Mouse (Mus musculus): ENCODE data around the gene Mxi1. TPM values are rescaled to one million over a fixed set of nuclear protein-coding genes. Genes with fewer than 3 reads are reported as not detected.
"Not testable (repeated sequence)": the region's sequence is repeated elsewhere in the genome, so short reads cannot be mapped to it uniquely, and the experiment has no call there.

Gene Mxi1
- total RNA-seq, 2 experiments from 2014 or later, result 31.0 to 31.7 TPM

DNA sequence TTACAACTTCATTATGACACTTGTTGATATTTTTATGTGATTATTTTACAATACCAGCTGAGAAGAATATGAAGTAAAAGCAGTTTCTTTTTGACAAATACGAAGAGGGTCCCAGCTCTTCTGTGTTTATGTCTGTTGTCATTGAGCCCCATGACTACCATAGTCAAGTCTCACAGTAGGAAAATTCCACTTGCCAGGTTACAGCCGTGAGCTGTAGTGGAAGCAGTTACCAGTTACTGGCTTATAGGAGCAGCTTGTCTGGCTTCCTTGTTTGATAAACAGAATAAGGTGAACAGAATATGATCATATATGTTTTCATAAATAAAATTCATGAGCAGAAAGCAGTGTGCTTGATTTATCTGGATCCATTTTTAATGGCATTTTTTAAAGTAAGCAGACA lies 54.2 kb downstream of the Mxi1 start:
- no peak for DNase-seq

DNA sequence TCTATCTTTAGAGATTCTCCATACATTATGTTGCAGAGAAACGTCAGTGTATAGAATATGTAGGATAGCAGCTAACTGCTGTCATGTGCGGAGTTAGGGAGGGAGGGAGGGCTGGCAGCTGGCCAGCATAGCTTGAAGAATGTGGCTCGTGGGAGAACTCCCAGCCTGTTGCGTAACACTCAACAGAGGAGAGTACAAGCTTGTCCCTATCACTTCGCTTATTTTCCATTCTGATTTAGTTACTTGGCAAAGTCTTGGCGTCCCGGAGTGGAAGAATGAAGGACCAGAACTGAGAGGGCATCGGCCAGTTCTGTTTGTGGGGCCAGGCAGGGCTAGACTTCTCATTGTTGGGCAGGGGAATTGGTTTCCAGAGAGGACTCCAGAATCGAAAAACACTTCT lies 54.6 kb downstream of the Mxi1 start:
- DNase-seq, result peak; percentile 79

DNA sequence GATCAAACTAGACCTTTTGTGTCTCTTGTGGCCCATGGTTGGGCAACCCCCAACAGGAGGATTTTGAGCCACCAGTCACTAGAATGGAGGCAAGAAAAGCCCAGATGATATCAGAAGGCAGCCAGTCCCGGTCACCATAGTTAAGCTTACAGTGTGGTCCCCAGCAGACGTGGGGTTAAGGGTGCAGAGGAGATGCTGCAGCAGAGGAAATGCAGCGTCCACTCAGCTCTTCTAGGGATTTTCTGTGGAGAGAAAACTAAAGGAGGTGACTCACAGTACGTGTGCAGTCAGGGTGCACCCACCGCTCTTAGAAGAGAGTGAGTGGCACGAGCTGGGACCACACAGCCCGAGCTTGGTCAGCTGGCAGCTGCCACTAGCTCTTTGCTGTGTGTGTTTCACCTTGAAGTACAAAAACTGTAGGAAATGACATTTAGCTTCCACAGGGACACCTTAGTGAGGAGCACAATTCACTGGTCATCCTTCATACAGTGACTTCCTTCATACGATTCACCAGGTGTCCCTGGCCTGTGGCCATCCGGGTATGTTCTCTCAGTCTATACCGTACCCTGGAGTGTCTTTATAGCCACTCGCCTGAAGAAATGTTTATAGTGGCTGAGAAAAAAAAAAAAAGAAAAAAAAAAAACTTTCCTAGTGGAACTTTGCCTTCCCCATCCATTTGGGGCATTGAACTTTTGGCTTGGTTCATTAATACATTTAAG lies 55.9 kb downstream of the Mxi1 start:
- no peak for DNase-seq

DNA sequence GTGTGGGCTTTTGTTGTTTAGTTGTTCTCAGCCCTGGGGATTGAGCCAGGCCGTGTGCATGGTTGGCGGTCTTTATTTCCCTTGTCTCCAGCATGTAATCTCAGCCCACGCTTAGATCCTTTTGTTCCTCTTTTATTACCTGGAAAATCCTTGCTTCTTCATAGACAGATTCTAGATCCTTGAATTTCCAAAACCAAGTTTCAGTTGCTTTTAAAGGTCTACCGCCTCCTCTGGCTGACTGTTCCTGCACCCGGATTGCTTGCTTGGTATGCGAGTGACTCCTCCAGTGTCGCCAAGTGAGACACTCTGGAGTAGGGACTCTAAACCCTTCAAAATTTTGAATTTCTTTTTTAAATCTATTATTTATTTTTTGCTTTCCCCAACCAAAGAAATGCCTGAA lies 56.6 kb downstream of the Mxi1 start:
- no peak for DNase-seq

DNA sequence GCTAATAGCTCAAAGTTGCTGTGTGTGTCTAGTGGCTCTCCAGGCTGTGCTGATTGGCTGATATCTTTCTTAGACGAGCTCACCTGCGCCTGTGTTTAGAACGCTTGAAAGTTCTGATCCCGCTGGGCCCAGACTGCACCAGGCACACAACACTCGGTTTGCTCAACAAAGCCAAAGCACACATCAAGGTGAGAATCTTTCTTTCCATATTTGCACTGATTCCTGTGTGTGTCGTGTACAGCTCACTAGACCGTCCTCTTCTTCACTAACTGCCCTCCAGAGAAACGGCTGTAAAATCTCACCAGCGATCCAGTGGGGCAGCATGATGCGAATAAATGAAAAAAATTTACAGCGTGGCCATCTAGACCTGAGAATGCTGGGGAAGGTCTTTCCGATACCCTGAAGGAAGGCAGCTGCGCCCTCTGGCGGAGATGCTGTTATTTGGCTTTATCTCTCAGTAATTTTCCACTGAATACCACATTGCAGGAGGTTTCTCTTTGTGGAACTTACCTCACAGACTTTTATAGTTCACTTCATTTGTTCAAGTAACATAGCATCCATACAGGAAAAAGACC lies 59.2 kb downstream of the Mxi1 start:
- DNase-seq, result peak; percentile 89

DNA sequence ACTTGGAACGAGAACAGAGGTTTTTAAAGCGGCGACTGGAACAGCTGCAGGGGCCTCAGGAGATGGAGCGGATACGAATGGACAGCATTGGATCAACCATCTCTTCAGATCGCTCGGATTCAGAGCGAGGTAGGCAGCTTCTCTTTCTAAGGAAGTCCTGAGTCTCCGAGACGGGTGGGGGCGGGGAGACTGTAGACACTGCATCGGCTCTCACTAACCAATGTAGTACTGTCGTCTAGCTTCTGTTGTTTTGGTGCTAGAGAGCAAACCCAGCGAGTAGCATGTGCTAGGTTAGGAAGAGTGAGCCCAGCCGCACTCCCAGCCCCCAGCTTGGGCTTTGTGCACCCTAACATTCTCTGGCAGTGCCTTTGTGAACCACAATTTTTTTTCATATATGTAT lies 59.9 kb downstream of the Mxi1 start:
- DNase-seq, result no peak

DNA sequence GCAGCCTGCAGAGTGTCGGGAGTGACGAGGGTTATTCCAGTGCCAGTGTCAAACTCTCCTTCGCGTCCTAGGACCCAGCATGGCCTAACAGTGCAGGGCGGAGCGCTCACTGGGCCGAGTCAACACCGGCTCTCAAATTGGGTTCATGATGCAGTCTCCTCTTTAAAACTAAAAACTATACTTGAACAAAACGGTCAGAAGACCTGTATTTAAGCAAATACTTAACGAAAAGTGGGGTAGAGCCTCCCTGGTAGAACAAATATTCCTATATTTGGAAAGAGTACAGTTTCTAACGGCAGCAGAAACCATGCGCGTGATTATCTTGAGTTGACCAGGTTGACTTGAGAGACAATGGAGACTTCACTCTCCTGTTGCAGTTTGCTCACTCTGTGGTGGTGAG lies 61.3 kb downstream of the Mxi1 start, which contains the start of gene Gm10197:
Gm10197 (minus strand) TSS at position 101 of the 400 bp plus-strand sequence.
- DNase-seq, result no peak

DNA sequence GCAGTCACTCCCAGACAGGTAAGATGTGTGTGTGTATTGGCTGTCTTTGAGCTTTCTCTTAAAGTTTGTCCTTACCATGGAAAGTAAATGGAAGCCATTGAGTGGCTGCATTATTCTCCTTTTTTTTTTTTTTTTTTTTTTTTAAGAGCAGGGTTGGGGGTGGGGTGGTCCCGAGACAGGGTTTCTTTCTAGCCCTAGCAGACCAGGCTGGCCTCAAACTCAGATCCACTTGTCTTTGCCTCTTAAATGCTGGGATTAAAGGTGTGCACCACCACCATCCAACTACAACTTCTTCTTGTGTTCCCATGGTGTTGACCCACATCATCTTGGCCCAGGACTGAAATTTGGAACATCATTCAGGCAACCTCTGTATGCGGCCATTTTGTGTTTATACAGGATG lies 63.3 kb downstream of the Mxi1 start:
- no peak for DNase-seq

DNA sequence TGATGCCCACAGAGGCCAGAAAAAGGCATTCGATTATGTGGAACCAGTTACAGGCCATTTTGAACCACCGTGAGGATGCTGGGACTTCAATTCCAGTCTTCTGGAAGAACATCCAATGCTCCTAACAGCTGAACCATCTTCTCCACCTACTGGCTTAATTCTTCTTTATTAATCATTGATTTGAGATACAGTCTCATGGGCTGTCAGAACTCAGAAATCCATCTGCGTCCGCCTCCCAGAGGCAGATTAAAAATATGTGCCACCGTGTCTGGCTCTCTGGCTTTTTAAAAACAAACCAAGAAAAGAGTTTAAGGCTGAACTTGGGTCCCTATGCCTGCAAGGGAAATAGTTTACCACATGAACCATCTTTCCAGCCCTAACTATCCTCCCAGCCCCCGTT lies 65.0 kb downstream of the Mxi1 start:
- no peak for DNase-seq

DNA sequence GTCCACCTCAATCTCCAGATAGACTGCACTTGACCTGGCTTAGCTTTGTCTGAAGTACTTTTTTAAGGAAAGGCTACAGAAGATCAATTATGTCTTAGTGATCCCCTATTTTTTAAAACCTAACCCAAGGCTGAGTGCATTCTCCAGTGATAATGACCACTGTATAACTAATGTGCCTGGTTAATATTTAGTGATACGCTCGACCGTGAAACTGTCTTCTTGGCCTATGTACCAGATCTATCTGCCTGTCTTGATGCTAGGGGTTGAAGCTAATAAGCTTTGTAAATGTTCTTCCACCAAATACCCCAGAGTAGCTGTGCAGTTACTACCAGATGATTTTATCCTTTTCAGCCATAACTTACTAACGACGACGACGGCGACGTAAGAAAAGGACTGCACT lies 65.5 kb downstream of the Mxi1 start:
- DNase-seq, result no peak

DNA sequence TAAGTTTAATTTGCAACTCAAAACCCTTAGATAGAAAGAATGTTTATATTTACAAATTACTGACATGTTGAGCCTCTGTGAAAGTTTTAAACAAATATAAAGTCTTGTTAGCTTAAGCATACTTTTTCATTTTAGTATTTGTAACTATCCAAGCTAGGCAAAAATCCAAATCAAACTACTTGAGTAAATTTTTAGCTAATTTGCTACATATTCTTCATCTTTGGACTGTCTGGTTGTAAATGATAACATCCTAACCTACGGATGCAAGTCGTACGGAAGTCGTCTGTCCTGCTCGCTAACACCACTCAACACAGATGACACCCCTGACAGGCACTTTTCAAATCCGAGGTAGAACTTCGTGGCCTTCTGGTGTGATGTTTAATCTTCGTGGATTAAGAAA lies 67.3 kb downstream of the Mxi1 start:
- no peak for DNase-seq

DNA sequence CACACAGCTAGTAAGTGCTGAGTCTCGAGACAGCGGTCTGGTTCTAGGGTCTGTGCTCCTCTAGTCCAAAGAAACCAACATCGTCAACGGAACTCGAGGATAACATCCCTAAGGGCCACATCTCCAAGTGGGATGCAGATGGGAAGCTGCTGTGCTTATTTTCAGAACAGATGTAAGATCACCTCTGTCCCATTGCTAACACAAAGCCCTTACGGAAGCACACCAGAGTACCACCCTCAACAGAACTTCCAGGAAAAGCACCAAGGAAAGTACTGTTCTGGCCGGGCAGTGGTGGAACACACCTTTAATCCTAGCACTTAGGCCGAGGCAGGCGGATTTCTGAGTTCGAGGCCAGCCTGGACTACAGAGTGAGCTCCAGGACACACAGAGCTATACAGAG lies 68.1 kb downstream of the Mxi1 start:
- DNase-seq, result no peak

DNA sequence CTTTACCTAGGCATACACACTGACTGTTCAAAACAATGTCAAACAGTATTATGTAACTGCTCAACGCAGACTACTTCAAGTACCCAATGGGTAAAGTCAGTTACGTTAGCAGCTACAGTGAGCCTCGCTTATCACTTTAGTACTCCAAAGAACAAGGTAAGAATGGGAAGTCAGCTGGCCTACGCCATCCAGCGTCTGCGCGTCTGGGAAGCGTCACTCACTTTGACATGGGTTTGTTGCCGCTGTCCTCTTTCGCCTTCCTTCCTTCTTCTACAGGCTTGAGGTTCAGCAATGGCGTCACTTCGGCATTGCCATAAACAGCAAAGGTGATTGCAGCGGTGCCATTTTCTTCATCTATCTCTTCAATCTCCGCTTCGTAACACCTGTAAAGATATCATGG lies 73.0 kb downstream of the Mxi1 start:
- DNase-seq, result no peak

DNA sequence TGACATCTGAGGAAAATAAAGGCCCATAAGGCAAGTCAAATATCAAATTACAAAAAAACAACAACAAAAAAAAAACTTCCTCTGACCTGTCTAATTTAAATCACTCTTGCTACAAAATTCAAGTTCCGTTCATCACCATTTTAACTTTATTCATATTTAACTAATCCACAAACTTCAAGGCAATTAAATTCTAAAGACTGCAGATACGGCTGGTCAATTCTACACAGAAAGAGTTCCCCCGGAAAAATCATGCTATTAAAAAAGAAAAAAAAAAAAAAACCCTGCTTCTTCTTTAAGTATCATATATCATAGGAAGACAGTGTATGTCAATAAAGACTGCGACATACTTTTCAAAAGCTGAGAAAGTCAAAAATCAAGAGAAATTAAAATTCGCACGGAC lies 79.1 kb downstream of the Mxi1 start:
- DNase-seq, result no peak

DNA sequence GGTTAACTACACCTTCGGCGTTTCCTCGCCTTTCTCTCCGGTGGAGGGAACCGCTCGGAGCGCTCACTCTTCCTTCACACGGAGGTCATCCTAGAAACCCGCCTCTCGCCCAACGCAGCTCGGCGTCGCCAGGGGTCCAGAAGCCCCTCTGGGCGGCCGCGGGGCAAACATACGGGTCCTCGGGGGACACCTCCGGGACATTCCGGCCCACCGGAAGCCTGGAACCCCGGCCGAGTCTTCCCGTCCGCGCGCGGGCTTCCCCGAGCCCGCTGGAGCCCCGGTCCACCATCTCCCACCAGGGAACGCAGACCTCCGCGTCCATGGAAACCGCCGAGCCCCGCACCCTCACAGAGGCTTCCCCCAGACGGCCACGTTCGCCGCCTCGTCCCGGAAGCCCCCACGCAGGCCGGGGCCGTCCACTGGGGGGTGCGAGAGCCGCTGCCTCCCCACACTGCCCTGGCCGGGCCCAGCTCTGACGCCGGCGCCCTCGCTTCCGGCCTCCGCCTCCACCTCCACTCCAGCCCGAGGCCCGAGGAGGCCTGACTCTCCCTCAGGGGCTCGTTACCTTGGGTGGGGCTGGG lies 79.6 kb downstream of the Mxi1 start:
- no peak for DNase-seq

DNA sequence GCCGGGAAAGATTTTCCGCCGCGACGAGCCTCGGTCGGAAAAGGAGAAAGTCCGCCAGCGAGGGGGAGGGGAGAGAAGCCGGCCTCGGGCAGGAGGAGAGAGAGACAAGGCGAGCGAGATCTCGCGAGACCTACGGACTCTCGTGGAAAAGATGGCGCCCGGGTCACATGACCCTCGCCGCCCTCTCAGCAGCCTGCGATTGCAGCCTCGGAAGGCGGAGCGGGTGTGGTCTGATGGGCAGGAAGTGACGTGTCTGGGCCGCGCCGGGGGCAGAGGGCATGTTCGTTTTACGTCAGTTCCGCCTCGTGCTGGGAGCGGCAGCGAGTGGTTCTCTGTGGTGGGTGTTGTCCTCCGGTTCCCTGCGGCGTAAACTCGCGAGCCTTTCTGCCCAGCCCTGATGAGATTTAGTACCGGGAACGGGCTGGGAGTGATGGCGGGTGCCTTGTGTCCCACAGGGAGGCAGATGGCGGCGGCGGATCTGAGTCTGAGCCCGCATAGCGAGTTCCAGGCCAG lies 80.2 kb downstream of the Mxi1 start, which contains the start of gene Smndc1:
Smndc1 (minus strand) TSS at position 84 of the 513 bp plus-strand sequence.
- peak; percentile 99 for DNase-seq

DNA sequence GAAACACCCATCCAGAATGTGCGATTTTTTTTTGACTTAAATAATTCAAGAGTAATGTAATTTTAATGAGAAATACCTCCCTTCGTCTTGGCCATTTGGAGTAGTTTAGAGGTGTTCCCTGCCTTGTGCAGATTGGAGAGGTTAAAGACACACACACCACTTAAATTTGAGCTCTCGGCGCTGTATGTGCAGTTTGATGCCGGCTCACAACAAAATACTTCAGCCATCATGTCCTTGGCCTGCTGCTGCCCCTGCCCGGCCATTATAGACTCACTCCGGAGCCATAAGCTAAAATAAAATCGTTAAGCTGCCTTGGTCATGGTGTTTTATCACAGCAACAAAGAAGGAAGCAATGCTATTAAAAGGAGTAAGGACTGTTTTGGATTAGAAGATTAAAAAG lies 81.1 kb downstream of the Mxi1 start:
- DNase-seq, result no peak

DNA sequence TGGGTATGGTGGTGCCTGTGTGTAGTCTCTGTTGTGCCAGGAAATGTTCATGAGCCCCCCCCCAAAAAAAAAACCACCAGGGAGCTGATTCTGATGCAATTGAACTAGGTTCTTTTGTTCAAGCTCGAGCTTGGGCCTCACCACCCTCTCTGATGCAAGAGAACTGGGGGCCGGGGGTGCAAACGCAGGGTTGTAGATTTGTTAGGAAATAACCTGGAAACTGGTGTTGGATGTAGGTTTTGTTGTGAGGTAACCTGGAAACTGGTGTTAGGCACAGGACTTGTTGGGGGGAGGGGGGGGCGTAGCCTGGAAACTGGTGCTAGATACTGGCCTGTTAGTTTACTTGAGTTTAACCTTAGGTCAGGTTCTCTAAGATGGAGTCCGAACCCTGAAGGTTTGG lies 81.5 kb downstream of the Mxi1 start:
- no peak for DNase-seq

DNA sequence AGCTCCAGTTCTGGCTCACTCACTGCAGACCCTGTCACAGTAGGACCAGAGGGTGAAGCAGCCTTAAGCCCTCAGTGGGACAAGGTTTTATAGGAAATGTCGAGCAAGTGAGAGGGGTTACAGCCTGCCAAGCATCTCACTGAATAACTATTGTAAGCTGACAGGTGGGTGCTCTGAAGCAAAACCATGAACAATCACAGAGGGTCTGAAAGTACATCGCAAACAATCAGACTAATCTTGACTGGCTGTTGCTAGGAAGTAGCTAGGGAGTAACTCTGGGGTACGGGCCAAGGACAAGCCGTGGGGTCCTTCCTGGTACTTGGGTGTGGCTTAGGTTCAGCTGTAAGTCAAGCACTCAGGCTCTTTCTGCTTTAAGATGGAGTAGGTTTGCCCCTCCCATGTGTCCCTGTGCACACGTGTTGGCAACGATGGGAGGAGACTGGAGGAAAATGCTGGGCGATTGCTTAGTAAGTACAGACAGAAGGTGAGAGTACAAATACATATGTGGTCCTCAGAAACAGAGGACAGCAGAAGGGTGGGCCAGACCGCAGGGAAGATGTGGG lies 82.5 kb downstream of the Mxi1 start:
- DNase-seq, result no peak

DNA sequence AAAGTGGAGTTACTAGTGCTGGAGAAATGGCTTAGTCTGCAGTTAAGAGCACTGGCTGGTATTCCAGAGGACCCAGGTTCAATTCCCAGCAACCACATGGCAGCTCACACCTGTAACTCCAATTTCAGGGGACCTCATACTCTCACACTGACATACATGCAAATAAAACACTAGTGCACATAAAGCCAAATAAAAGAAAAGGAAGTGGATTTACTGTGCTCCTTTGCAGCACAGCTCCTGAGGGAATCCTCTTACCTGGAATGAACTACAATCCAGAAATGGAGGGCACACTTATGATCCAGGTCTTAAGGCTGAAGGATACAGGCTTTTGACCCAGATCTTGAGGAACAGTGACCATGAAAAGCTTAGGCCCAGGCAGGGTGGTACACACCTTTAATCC lies 83.3 kb downstream of the Mxi1 start:
- no peak for DNase-seq

DNA sequence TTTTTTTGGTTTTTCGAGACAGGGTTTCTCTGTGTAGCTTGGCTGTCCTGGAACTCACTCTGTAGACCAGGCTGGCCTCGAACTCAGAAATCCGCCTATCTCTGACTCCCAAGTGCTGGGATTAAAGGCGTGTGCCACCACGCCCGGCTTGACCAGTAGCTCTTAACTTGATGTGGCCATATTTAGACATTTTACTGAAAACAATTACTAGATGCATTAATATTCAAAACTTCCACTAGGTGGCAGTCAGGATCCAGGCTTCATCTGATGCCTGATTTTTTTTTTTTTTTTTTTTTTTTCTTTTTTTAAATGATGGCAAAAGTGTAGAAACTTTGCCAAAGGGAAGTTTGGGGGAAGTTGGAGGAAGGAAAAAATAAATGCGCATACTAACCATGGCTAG lies 84.2 kb downstream of the Mxi1 start:
- peak; percentile 32 for DNase-seq

DNA sequence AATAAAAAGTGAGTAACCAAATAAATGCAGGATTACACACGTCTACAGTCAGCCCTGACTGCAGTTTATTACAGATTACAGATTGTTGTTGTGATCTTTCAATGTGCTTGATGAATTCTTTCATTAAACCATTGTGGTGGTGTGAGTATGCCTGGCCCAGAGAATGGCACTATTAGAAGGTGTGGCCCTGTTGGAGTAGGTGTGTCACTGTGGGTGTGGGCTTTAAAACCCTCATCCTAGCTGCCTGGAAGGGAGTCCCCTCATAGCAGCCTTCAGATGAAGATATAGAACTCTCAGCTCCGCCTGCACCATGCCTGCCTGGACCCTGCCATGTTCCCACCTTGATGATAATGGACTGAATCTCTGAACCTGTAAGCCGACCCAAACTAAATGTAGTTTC lies 84.6 kb downstream of the Mxi1 start:
- DNase-seq, result not testable (repeated sequence)

DNA sequence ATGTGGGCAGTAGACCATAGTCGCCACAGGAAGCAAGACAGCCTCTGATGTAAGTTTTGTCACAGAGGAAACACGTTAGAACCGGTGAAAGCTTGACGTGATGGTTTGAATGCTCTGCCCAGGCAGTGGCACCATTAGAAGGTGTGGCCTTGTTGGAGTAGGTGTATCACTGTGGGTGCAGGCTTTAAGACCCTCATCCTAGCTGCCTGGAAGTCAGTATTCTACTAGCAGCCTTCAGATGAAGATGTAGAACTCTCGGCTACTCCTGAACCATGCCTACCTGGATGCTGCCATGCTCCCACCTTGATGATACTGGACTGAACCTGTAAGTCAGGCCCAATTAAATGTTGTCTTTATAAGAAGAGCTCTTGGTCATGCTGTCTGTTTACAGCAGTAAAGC lies 85.5 kb downstream of the Mxi1 start:
- not testable (repeated sequence) for DNase-seq

Data from adrenal gland, postnatal 10 days (tissue).